Mouse (Mus musculus) hindbrain, embryonic 11.5 days (tissue): ENCODE measurements at regions not wholly inside any gene's neighbourhood (a gene's known extent, or its start where the extent isn't known, plus 50 kb on each side); places are given as distances from the start of the nearest gene placed in this dataset.
A peak's percentile ranks its signal among the peaks of the same experiment; 100 is the strongest.

ENCODE experiments used
- ATAC-seq: fragments of 200-750 bp; cut with Nextera tagmentation; 2 replicates; pipeline ENCODE4 v1.8.0; 2017; ENCODE audit warnings: mild to moderate bottlenecking, moderate TSS enrichment, moderate library complexity; ENCODE audit not compliant: low FRiP score
- DNase-seq: peaks from one replicate; pipeline ENCODE4 v3.0.0-alpha.2; 2015; ENCODE audit warnings: low spot score
- H3K27ac ChIP-seq: fragments of 300-500 bp; sonication (generic); 2 replicates; pipeline ENCODE4 v1.5.1; 2014; ENCODE audit warnings: mild to moderate bottlenecking, low read depth, low read length
- H3K27me3 ChIP-seq: fragments of 300-500 bp; sonication (generic); 2 replicates; pipeline ENCODE4 v1.6.1; 2014; ENCODE audit warnings: mild to moderate bottlenecking, low read length, moderate library complexity, mixed read lengths; ENCODE audit not compliant: control insufficient read depth, insufficient read depth
- H3K36me3 ChIP-seq: fragments of 300-500 bp; sonication (generic); 2 replicates; pipeline ENCODE4 v1.6.1; 2014; ENCODE audit warnings: mild to moderate bottlenecking, low read length, moderate library complexity, mixed read lengths; ENCODE audit not compliant: control insufficient read depth, insufficient read depth
- H3K4me1 ChIP-seq: fragments of 300-500 bp; sonication (generic); replicated peaks from 2 replicates; pipeline ENCODE4 v1.6.1; 2014; ENCODE audit warnings: low read length, mixed read lengths; ENCODE audit not compliant: control insufficient read depth, insufficient read depth
- H3K4me2 ChIP-seq: fragments of 300-500 bp; sonication (generic); replicated peaks from 2 replicates; pipeline ENCODE4 v1.6.1; 2014; ENCODE audit warnings: mild to moderate bottlenecking, low read depth, low read length
- H3K4me3 ChIP-seq: fragments of 300-500 bp; sonication (generic); 2 replicates; pipeline ENCODE4 v1.5.1; 2014; ENCODE audit warnings: low read depth, low read length
- H3K9ac ChIP-seq: fragments of 300-500 bp; sonication (generic); 2 replicates; pipeline ENCODE4 v1.6.1; 2014; ENCODE audit warnings: low read depth, low read length
- H3K9me3 ChIP-seq: fragments of 300-500 bp; sonication (generic); 2 replicates; pipeline ENCODE4 v1.6.1; 2016; ENCODE audit warnings: low read length; ENCODE audit not compliant: control insufficient read depth
- WGBS: fragments of 180-500 bp; shearing (Covaris S2); extraction: QIAGEN DNeasy Blood & Tissue Kit; methylation state at CpG from one replicate; pipeline ENCODE4 v1.1.7; 2014; 5-methylcytosine and 5-hydroxymethylcytosine counted together

GRCm38 (mm10) chr9:52323226-52323625 lies 154.9 kb upstream of the Zc3h12c start:
- Histone ChIP-seq H3K27ac (no peak overlapping the region), H3K36me3 (no peaks in the 10 kb centered on the region), H3K4me1 (no peaks in the 10 kb centered on the region), H3K9ac (no peak overlapping the region), H3K4me2 (no peak overlapping the region), H3K27me3 (no peaks in the 10 kb centered on the region), H3K9me3 (no peaks in the 10 kb centered on the region), H3K4me3 (no peak overlapping the region)
- 87% methylated on average over 6 of the region's 6 CpGs for WGBS
- DNase-seq (no peak), ATAC-seq (no peak)

GRCm38 (mm10) chr9:52301521-52301920 lies 133.1 kb upstream of the Zc3h12c start:
- DNase-seq (no peak), ATAC-seq (no peak)
- Histone ChIP-seq H3K9me3 (no peaks in the 10 kb centered on the region), H3K27ac (no peak overlapping the region), H3K36me3 (no peaks in the 10 kb centered on the region), H3K9ac (no peak overlapping the region), H3K27me3 (no peaks in the 10 kb centered on the region), H3K4me1 (no peaks in the 10 kb centered on the region), H3K4me2 (no peak overlapping the region), H3K4me3 (no peak overlapping the region)
- 87% methylated on average over 6 of the region's 6 CpGs for WGBS

GRCm38 (mm10) chr9:52298329-52298728 lies 130.0 kb upstream of the Zc3h12c start:
- WGBS = 12% methylated on average over 6 of the region's 6 CpGs
- Histone ChIP-seq H3K9me3 (no peaks in the 10 kb centered on the region), H3K4me1 (no peaks in the 10 kb centered on the region), H3K27me3 (no peaks in the 10 kb centered on the region), H3K4me3 (no peak overlapping the region), H3K27ac (no peak overlapping the region), H3K4me2 (no peak overlapping the region), H3K9ac (no peak overlapping the region), H3K36me3 (no peaks in the 10 kb centered on the region)
- no peak for ATAC-seq
- DNase-seq = peak; percentile 65

- no peaks in the 10 kb centered on the region for H3K36me3 ChIP-seq
- 80% methylated on average over 8 of the region's 8 CpGs for WGBS
- H3K4me1 ChIP-seq = no peaks in the 10 kb centered on the region
- H3K9me3 ChIP-seq = no peaks in the 10 kb centered on the region
- no peak for ATAC-seq
- H3K4me3 ChIP-seq = no peak overlapping the region
- H3K4me2 ChIP-seq = no peak overlapping the region
- H3K27ac ChIP-seq = no peak overlapping the region
- DNase-seq = no peak
- H3K27me3 ChIP-seq = no peaks in the 10 kb centered on the region
- no peak overlapping the region for H3K9ac ChIP-seq
These were observed 126.3 kb upstream of the Zc3h12c start for GRCm38 (mm10) chr9:52294699-52295098.

- Histone ChIP-seq H3K4me3 (no peak overlapping the region), H3K4me1 (no peaks in the 10 kb centered on the region), H3K27me3 (no peaks in the 10 kb centered on the region), H3K9ac (no peak overlapping the region), H3K9me3 (no peaks in the 10 kb centered on the region), H3K27ac (no peak overlapping the region), H3K36me3 (no peaks in the 10 kb centered on the region), H3K4me2 (no peak overlapping the region)
- ATAC-seq (no peak), DNase-seq (no peak)
- WGBS = 80% methylated on average over 4 of the region's 4 CpGs
These were observed 120.7 kb upstream of the Zc3h12c start for GRCm38 (mm10) chr9:52289069-52289468.

GRCm38 (mm10) chr9:52287761-52288275 lies 119.4 kb upstream of the Zc3h12c start:
- Histone ChIP-seq H3K9me3 (no peaks in the 10 kb centered on the region), H3K4me2 (no peak overlapping the region), H3K36me3 (no peaks in the 10 kb centered on the region), H3K27me3 (no peaks in the 10 kb centered on the region), H3K9ac (no peak overlapping the region), H3K4me1 (no peaks in the 10 kb centered on the region), H3K27ac (no peak overlapping the region), H3K4me3 (no peak overlapping the region)
- 78% methylated on average over 7 of the region's 7 CpGs for WGBS
- DNase-seq (no peak), ATAC-seq (no peak)

- Histone ChIP-seq H3K4me3 (peak overlapping the region; percentile 18; the same call in 1 of the 2 replicates), H3K4me2 (peak overlapping the region; percentile 45), H3K36me3 (no peaks in the 10 kb centered on the region), H3K4me1 (no peaks in the 10 kb centered on the region), H3K27me3 (no peaks in the 10 kb centered on the region), H3K9me3 (no peaks in the 10 kb centered on the region), H3K9ac (no peak overlapping the region), H3K27ac (no peak overlapping the region)
- DNase-seq (peak; percentile 86), ATAC-seq (no peak)
- 15% methylated on average over 10 of the region's 10 CpGs for WGBS
These were observed 118.9 kb upstream of the Zc3h12c start for GRCm38 (mm10) chr9:52287246-52287651.

GRCm38 (mm10) chr9:52286104-52286503 lies 117.7 kb upstream of the Zc3h12c start:
- H3K9ac ChIP-seq = no peak overlapping the region
- ATAC-seq (no peak), DNase-seq (no peak)
- no peaks in the 10 kb centered on the region for H3K36me3 ChIP-seq
- H3K4me1 ChIP-seq = no peaks in the 10 kb centered on the region
- H3K9me3 ChIP-seq = no peaks in the 10 kb centered on the region
- no peak overlapping the region for H3K4me3 ChIP-seq
- H3K4me2 ChIP-seq = no peak overlapping the region
- H3K27ac ChIP-seq = no peak overlapping the region
- H3K27me3 ChIP-seq = no peaks in the 10 kb centered on the region
- 19% methylated on average over 1 of the region's 1 CpGs for WGBS

GRCm38 (mm10) chr9:52283558-52283957 lies 115.2 kb upstream of the Zc3h12c start:
- WGBS = 19% methylated on average over 2 of the region's 2 CpGs
- Histone ChIP-seq H3K27me3 (no peaks in the 10 kb centered on the region), H3K4me3 (no peak overlapping the region), H3K36me3 (no peaks in the 10 kb centered on the region), H3K4me1 (no peaks in the 10 kb centered on the region; the same call in 1 of the 2 replicates), H3K4me2 (no peak overlapping the region), H3K27ac (no peak overlapping the region), H3K9ac (no peak overlapping the region), H3K9me3 (no peaks in the 10 kb centered on the region)
- no peak for ATAC-seq
- no peak for DNase-seq
